Mouse (Mus musculus): ENCODE measurements at regions not wholly inside any gene's neighbourhood (a gene's known extent, or its start where the extent isn't known, plus 50 kb on each side); places are given as distances from the start of the nearest gene placed in this dataset.

DNA sequence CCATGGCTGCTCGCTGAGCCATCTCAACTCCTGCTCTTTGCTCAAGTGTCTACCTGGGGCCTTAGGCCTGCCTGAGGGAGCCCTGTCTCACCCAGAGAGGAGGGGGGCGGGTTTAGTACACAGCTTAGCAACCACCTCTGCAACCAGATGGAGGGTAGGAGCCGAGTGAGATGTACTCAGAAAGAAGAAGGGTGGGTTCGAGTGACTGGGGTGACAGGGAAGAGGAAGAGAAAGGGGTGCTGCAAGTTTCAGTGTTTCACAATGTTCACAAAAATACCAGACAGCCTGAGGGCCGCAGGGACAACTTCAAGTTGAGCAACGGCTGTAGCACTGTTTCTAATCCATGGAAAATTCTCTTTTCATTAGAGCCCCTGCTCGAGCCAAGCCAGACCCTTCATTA lies 84.4 kb downstream of the Zfp36l2 start:
- Histone ChIP-seq H3K4me1 (peaks cover 14% of the 10 kb centered on the region; the same call in 1 of the 2 replicates), H3K4me2 (no peak overlapping the region), H3K27ac (no peak overlapping the region), H3K9me3 (replicated peaks) (no peaks in the 10 kb centered on the region), H3K27me3 (replicated peaks) (peaks cover 33% of the 10 kb centered on the region), H3K36me3 (no peaks in the 10 kb centered on the region), H3K9ac (no peak overlapping the region), H3K4me3 (no peak overlapping the region)
- WGBS (ENCODE audit: insufficient replicate concordance), result 49% methylated on average over 7 of the region's 7 CpGs
- no peak for ATAC-seq

DNA sequence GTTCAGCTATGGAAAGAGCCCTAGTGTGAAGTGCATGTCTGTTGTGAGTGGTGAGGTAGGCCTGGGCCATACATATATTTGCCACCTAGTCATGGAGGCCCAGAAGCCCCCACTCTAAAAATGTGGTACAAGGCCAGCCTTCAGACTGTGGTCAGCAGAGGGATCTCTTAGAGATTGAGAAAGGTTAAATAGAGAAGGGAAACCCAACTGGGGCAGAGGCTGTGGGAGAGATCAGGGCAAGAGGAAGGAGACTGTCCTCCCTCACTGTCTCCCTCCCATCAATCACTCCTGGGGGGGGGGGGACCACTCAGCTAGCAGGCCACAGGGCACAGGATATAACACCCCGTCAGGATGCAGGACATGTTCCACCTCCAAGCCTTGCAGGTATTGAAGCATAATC lies 86.1 kb downstream of the Zfp36l2 start:
- H3K9ac ChIP-seq, result no peak overlapping the region
- H3K4me2 ChIP-seq, result no peak overlapping the region
- H3K27ac ChIP-seq, result peak overlapping the region; percentile 38; the same call in 1 of the 2 replicates
- 33% methylated on average over 1 of the region's 1 CpGs for WGBS (ENCODE audit: insufficient replicate concordance)
- H3K4me1 ChIP-seq, result peaks cover 21% of the 10 kb centered on the region; the same call in 1 of the 2 replicates
- peaks cover 50% of the 10 kb centered on the region for H3K27me3 ChIP-seq (replicated peaks)
- no peaks in the 10 kb centered on the region for H3K9me3 ChIP-seq (replicated peaks)
- no peaks in the 10 kb centered on the region for H3K36me3 ChIP-seq
- no peak overlapping the region for H3K4me3 ChIP-seq
- ATAC-seq, result no peak

- WGBS (ENCODE audit: insufficient replicate concordance), result 35% methylated on average over 10 of the region's 10 CpGs
- Histone ChIP-seq H3K27me3 (replicated peaks) (peaks cover 61% of the 10 kb centered on the region), H3K4me1 (peaks cover 25% of the 10 kb centered on the region; the same call in 1 of the 2 replicates), H3K9ac (no peak overlapping the region; the same call in 1 of the 2 replicates), H3K4me3 (no peak overlapping the region), H3K27ac (peak overlapping the region; percentile 38; the same call in 1 of the 2 replicates), H3K36me3 (no peaks in the 10 kb centered on the region), H3K9me3 (replicated peaks) (no peaks in the 10 kb centered on the region), H3K4me2 (no peak overlapping the region)
- ATAC-seq, result no peak
These were observed 87.2 kb downstream of the Zfp36l2 start for GRCm38 (mm10) chr17:84100523-84100922.

GRCm38 (mm10) chr17:84099737-84100136 lies 88.0 kb downstream of the Zfp36l2 start:
- 71% methylated on average over 9 of the region's 9 CpGs for WGBS (ENCODE audit: insufficient replicate concordance)
- H3K9me3 ChIP-seq (replicated peaks), result no peaks in the 10 kb centered on the region
- H3K4me2 ChIP-seq, result no peak overlapping the region
- H3K4me3 ChIP-seq, result no peak overlapping the region
- no peaks in the 10 kb centered on the region for H3K36me3 ChIP-seq
- no peak overlapping the region for H3K9ac ChIP-seq
- ATAC-seq, result no peak
- H3K27me3 ChIP-seq (replicated peaks), result peaks cover 69% of the 10 kb centered on the region
- H3K27ac ChIP-seq, result no peak overlapping the region
- H3K4me1 ChIP-seq, result peaks cover 25% of the 10 kb centered on the region; the same call in 1 of the 2 replicates

DNA sequence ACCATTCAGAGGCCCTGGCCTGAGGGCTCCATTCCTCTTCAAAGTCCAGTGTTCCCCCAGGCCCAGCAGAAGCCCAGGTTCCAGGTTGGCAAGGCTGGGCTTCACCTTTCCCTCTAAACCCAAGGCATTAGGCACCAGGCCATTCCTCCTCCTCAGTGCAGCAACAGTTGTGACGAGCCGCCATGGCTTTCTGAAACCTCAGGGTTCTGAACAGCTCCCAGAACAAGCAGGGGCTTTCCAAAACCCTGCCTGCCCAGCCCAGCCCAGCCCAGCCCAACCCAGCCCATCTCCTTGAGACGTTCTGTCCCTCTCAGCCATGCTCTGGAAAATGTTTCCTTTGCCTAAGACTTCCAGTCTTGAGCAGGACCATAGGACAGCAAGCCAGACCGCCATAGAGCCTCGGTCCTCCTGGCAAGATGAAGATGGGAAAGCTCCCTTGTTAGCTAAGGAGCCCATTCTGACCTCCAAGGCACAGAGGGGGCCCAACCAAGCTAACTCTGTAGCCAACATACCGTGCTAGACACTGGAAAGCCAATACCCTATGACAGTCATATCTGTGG lies 89.8 kb downstream of the Zfp36l2 start:
- 69% methylated on average over 6 of the region's 6 CpGs for WGBS (ENCODE audit: insufficient replicate concordance)
- H3K27me3 ChIP-seq (replicated peaks), result peaks cover 76% of the 10 kb centered on the region
- H3K27ac ChIP-seq, result no peak overlapping the region
- H3K9ac ChIP-seq, result no peak overlapping the region
- no peak overlapping the region for H3K4me2 ChIP-seq
- H3K36me3 ChIP-seq, result no peaks in the 10 kb centered on the region
- no peak for ATAC-seq
- no peaks in the 10 kb centered on the region for H3K9me3 ChIP-seq (replicated peaks)
- H3K4me3 ChIP-seq, result no peak overlapping the region
- H3K4me1 ChIP-seq, result peaks cover 25% of the 10 kb centered on the region; the same call in 1 of the 2 replicates

GRCm38 (mm10) chr17:84097286-84097685 lies 90.5 kb downstream of the Zfp36l2 start:
- no peaks in the 10 kb centered on the region for H3K36me3 ChIP-seq
- H3K4me3 ChIP-seq, result no peak overlapping the region
- H3K9me3 ChIP-seq (replicated peaks), result no peaks in the 10 kb centered on the region
- no peak overlapping the region for H3K9ac ChIP-seq
- no peak for ATAC-seq
- H3K4me2 ChIP-seq, result no peak overlapping the region
- WGBS (ENCODE audit: insufficient replicate concordance), result 64% methylated on average over 13 of the region's 13 CpGs
- H3K27me3 ChIP-seq (replicated peaks), result peaks cover 75% of the 10 kb centered on the region
- H3K27ac ChIP-seq, result no peak overlapping the region
- H3K4me1 ChIP-seq, result peaks cover 25% of the 10 kb centered on the region; the same call in 1 of the 2 replicates

DNA sequence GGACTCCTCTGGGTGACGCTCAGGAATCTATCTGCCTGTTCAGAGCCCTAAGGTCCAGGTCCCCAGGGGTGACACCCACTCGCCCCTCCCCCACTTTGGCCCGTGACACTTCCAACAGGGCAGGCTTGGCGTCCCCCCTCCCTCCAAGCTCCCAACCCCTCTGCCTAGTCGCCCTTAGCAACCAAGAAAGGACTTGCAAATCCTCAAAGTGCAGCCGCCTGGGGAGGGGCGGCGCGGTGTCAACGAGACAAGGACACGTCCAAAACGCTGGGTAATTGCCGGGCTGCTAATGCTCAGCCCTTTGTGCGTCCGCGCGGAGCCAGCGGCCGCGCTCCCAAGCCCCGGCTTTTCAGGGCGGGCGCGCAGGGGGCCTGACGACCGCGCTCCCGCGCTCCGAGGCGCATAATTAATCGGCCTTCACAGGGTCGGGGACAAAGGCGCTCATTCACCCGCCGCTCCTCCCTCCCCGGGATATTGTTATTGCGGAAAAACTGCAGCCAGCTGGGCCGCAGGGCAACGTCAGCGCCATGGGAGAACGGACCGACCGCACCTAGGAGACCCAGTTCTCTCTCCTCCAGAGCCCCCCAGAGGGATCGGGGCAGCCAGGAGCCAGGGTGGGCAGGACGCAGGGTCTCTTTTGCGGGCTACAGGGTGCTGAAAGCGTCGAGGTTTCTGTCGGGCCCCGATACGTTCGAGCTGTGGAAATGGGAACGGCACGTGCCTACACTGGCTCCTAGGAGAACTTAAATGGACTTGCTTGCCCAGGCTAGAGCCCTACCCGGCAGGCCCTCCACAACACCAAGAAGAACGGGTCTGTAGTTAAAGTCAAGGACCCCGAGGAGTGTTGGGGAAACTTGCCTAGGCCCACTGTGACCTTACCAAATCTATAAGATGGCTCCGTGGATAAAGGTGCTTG lies 91.1 kb downstream of the Zfp36l2 start:
- peak overlapping the region; percentile 65 for H3K4me2 ChIP-seq
- no peaks in the 10 kb centered on the region for H3K9me3 ChIP-seq (replicated peaks)
- H3K4me1 ChIP-seq, result peaks cover 25% of the 10 kb centered on the region; the same call in 1 of the 2 replicates
- H3K36me3 ChIP-seq, result no peaks in the 10 kb centered on the region
- WGBS (ENCODE audit: insufficient replicate concordance), result 6% methylated on average over 59 of the region's 59 CpGs
- H3K27me3 ChIP-seq (replicated peaks), result peaks cover 68% of the 10 kb centered on the region
- H3K4me3 ChIP-seq, result peak overlapping the region; percentile 39
- no peak overlapping the region for H3K27ac ChIP-seq
- ATAC-seq, result no peak
- H3K9ac ChIP-seq, result peak overlapping the region; percentile 47

- H3K4me3 ChIP-seq, result no peak overlapping the region
- H3K27me3 ChIP-seq (replicated peaks), result peaks cover 62% of the 10 kb centered on the region
- H3K27ac ChIP-seq, result no peak overlapping the region
These were observed 91.9 kb downstream of the Zfp36l2 start for GRCm38 (mm10) chr17:84095829-84096228.

DNA sequence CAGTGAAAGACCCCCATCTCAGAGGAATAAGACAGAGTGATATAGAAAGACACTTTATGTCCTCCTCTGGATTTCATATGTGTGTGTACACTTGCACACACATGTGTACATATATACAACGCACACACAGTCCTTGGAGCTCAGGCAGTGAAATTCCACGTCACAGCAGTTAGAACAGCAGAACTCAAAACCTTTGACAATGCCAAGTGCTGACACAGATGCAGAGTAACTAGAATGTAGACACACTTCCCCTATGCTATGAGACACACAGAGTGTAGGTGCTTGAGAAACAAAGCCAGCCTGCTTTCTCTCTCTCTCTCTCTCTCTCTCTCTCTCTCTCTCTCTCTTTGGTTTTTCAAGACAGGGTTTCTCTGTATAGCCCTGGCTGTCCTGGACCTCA lies 92.7 kb downstream of the Zfp36l2 start:
- H3K27me3 ChIP-seq (replicated peaks), result peaks cover 61% of the 10 kb centered on the region
- H3K9ac ChIP-seq, result no peak overlapping the region
- no peak overlapping the region for H3K4me3 ChIP-seq
- ATAC-seq, result no peak
- no peaks in the 10 kb centered on the region for H3K36me3 ChIP-seq
- H3K4me2 ChIP-seq, result no peak overlapping the region
- 63% methylated on average over 2 of the region's 2 CpGs for WGBS (ENCODE audit: insufficient replicate concordance)
- H3K4me1 ChIP-seq, result peaks cover 14% of the 10 kb centered on the region; the same call in 1 of the 2 replicates
- no peaks in the 10 kb centered on the region for H3K9me3 ChIP-seq (replicated peaks)
- H3K27ac ChIP-seq, result no peak overlapping the region

More at GRCm38 (mm10) chr17:84095829-84096228, 91.9 kb downstream of the Zfp36l2 start:
- Histone ChIP-seq H3K9me3 (replicated peaks) (no peaks in the 10 kb centered on the region), H3K36me3 (no peaks in the 10 kb centered on the region), H3K9ac (0 out of 2 replicates have a peak overlapping the region, but pooled peaks have one; percentile 47), H3K4me2 (no peak overlapping the region), H3K4me1 (peaks cover 22% of the 10 kb centered on the region; the same call in 1 of the 2 replicates)
- WGBS (ENCODE audit: insufficient replicate concordance), result 42% methylated on average over 4 of the region's 4 CpGs
- no peak for ATAC-seq

- Histone ChIP-seq H3K27me3 (replicated peaks) (no peaks in the 10 kb centered on the region), H3K9me3 (replicated peaks) (no peaks in the 10 kb centered on the region), H3K36me3 (no peaks in the 10 kb centered on the region), H3K27ac (no peak overlapping the region), H3K9ac (no peak overlapping the region), H3K4me2 (no peak overlapping the region), H3K4me1 (peaks cover 5% of the 10 kb centered on the region; the same call in 1 of the 2 replicates), H3K4me3 (no peak overlapping the region)
- WGBS (ENCODE audit: insufficient replicate concordance), result 71% methylated on average over 12 of the region's 12 CpGs
- no peak for ATAC-seq
These were observed 101.4 kb downstream of the Zfp36l2 start for GRCm38 (mm10) chr17:84086394-84086793.

DNA sequence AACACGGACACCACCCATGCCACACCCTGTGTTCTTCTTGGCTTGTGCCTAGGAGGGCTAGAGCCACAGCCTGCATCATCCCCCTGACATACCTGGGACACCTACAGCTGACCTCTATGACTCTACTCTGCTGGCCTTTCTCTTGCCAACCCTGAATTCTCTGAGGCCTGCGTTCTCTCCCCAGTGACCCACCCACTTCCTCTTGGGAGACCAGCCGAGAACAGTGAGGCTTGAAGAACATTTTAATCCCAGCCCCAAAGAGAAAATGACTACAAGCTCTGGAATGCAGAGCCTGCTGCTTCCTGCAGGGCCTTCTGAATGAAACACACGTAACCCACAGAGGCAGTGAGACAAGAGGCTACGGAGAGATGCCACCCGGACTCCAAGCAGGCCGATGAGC lies 102.0 kb downstream of the Zfp36l2 start:
- Histone ChIP-seq H3K27ac (no peak overlapping the region), H3K9me3 (replicated peaks) (no peaks in the 10 kb centered on the region), H3K9ac (no peak overlapping the region), H3K4me3 (no peak overlapping the region), H3K4me1 (peaks cover 5% of the 10 kb centered on the region; the same call in 1 of the 2 replicates), H3K27me3 (replicated peaks) (no peaks in the 10 kb centered on the region), H3K36me3 (no peaks in the 10 kb centered on the region), H3K4me2 (no peak overlapping the region)
- no peak for ATAC-seq
- 34% methylated on average over 7 of the region's 7 CpGs for WGBS (ENCODE audit: insufficient replicate concordance)

DNA sequence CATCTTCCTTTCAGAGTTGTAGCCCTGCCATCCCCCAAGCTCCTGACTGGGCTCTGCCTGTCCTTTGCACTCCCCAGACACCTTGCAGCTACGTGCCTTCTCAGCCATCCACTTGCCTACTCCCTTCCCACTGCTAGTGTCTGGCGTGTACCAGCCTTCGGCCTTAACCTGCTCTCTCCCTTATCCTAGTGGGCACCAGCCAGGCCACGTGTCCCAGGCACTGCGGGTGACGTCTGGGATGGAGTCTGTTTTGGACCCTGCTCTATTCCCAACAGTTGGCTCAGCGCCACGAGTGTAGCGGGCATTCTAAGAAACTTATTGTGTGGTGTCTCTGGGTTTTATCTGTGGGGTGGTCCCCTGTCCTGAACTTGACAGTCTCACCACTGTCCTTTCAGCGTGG lies 102.5 kb downstream of the Zfp36l2 start:
- no peak overlapping the region for H3K4me3 ChIP-seq
- WGBS (ENCODE audit: insufficient replicate concordance), result 78% methylated on average over 10 of the region's 10 CpGs
- no peaks in the 10 kb centered on the region for H3K9me3 ChIP-seq (replicated peaks)
- no peaks in the 10 kb centered on the region for H3K27me3 ChIP-seq (replicated peaks)
- H3K36me3 ChIP-seq, result no peaks in the 10 kb centered on the region
- no peak for ATAC-seq
- no peak overlapping the region for H3K4me2 ChIP-seq
- no peak overlapping the region for H3K9ac ChIP-seq
- no peak overlapping the region for H3K27ac ChIP-seq
- H3K4me1 ChIP-seq, result peaks cover 5% of the 10 kb centered on the region; the same call in 1 of the 2 replicates

All from liver, embryonic 12.5 days (tissue).